Mouse (Mus musculus): ENCODE results near the gene Vax1. TPM values are rescaled to one million over a fixed set of nuclear protein-coding genes. Genes with fewer than 3 reads are reported as not detected.

Vax1 gene
- total RNA-seq, 4 experiments from 2014 or later: 0.86 to 1.3 (median 1.0) TPM; not detected in 1

Other genes with a start within 250 kb of the Vax1 start
- gene Eno4, start 226.6 kb downstream of the Vax1 start, total RNA-seq (2022): 1 to 10 TPM; 1.8 to 2.2 (median 1.9) TPM
- 100 to 1,000 TPM; 203 to 270 (median 244) TPM for gene Hspa12a, start 226.4 kb downstream of the Vax1 start, total RNA-seq (2022)
- 10 to 100 TPM; 24.6 to 29.8 (median 26.3) TPM for gene Shtn1, start 94.0 kb downstream of the Vax1 start, total RNA-seq (2022)
- not detected for gene Kcnk18, start 49.2 kb upstream of the Vax1 start, total RNA-seq (2022)
- gene Slc18a2, start 90.8 kb upstream of the Vax1 start, total RNA-seq (2022): 1 to 10 TPM in 2 of 4 experiments, under 1 TPM in 2; 0.84 to 1.2 (median 1.1) TPM
- gene Rps12-ps3, start 152.2 kb upstream of the Vax1 start, total RNA-seq (2022): 100 to 1,000 TPM; 166 to 376 (median 279) TPM
- gene Pdzd8, start 175.7 kb upstream of the Vax1 start, total RNA-seq (2022): 10 to 100 TPM; 44.8 to 51.3 (median 50.1) TPM